Mouse (Mus musculus) stomach, postnatal 0 days (tissue): ENCODE measurements around the gene Rasgef1c.

Experiments
- CTCF ChIP-seq: IDR thresholded peaks from 2 replicates; pipeline ENCODE4 v1.5.1; 2016; ENCODE audit warnings: antibody characterized with exemption, low read depth, mild to moderate bottlenecking, moderate library complexity
- EP300 ChIP-seq: optimal IDR thresholded peaks from 2 replicates; pipeline ENCODE3; 2016; ENCODE audit warnings: antibody characterized with exemption

- TF ChIP-seq CTCF (no peak), EP300 (no peak)
Observed at GRCm38 (mm10) chr11:49977963-49978568, 76.4 kb downstream of the Rasgef1c start.
